Mouse (Mus musculus): ENCODE measurements around the gene Krt79.

- TF ChIP-seq CTCF (conservative IDR thresholded peaks at IDR 0.05; ENCODE audit: low read length) (no peak; the same call in 1 of the 2 replicates), POU5F1 (IDR thresholded peaks at IDR 0.05; ENCODE audit: borderline replicate concordance, low read length) (no peak)
These were observed 37.7 kb downstream of the Krt79 start for GRCm38 (mm10) chr15:101902171-101903149.
